Mouse (Mus musculus): Measurements from ENCODE around the gene Apoe. TPM values are rescaled to one million over a fixed set of nuclear protein-coding genes. Genes with fewer than 3 reads are reported as not detected.

Apoe gene
- polyA plus RNA-seq, 1 experiment from 2014 or later: 1,470 TPM

DNA sequence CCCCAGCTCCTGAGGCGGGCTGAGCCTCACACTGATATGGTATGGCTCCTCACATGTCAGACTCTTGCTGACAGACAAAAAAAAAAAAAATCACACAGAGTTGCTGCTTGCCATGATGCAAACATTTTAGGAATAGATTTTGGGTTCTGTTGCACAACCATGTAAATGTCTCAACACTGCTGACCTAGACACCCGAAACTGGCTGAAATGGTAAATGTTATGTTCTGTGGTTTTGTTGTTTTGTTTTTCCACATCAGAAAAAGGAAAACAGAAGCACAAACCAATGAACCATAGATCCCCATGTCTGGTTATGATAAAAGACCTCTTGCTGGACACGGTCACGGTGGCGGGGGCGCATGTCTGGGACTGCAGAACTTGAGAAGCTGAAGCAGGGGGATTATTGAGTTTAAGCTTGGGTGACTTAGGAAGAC lies 15.2 kb downstream of the Apoe start:
- peaks cover 14% of the 10 kb centered on the region for H3K4me1 ChIP-seq (replicated peaks; ENCODE audit: control insufficient read depth, insufficient read depth, low read length)
- no peak overlapping the region for H3K4me3 ChIP-seq (ENCODE audit: low read depth, low read length)
- H3K36me3 ChIP-seq (ENCODE audit: control insufficient read depth, insufficient read depth, low read length): no peaks in the 10 kb centered on the region
- no peak overlapping the region for H3K4me2 ChIP-seq
- DNase-seq (ENCODE audit: low spot score) (no peak), ATAC-seq (replicated peaks; ENCODE audit: low FRiP score) (no peak)
- no peaks in the 10 kb centered on the region for H3K27me3 ChIP-seq (replicated peaks; ENCODE audit: control insufficient read depth, insufficient read depth, low read length)
- H3K9me3 ChIP-seq (ENCODE audit: control insufficient read depth, low read length): no peaks in the 10 kb centered on the region
- H3K9ac ChIP-seq (ENCODE audit: low read depth, low read length): no peak overlapping the region
- WGBS: 72% methylated on average over 6 of the region's 6 CpGs
- no peak overlapping the region for H3K27ac ChIP-seq (ENCODE audit: low read depth, low read length)

- H3K4me3 ChIP-seq (ENCODE audit: low read depth, low read length): no peak overlapping the region
- 75% methylated on average over 3 of the region's 3 CpGs for WGBS
- H3K9ac ChIP-seq (ENCODE audit: low read depth, low read length): no peak overlapping the region
- ATAC-seq (replicated peaks; ENCODE audit: low FRiP score): no peak
- no peak for DNase-seq (ENCODE audit: low spot score)
- peaks cover 14% of the 10 kb centered on the region for H3K4me1 ChIP-seq (replicated peaks; ENCODE audit: control insufficient read depth, insufficient read depth, low read length)
- H3K4me2 ChIP-seq: no peak overlapping the region
- H3K36me3 ChIP-seq (ENCODE audit: control insufficient read depth, insufficient read depth, low read length): no peaks in the 10 kb centered on the region
- H3K27me3 ChIP-seq (replicated peaks; ENCODE audit: control insufficient read depth, insufficient read depth, low read length): no peaks in the 10 kb centered on the region
- H3K27ac ChIP-seq (ENCODE audit: low read depth, low read length): no peak overlapping the region
- no peaks in the 10 kb centered on the region for H3K9me3 ChIP-seq (ENCODE audit: control insufficient read depth, low read length)
These were observed 16.0 kb downstream of the Apoe start for GRCm38 (mm10) chr7:19682979-19683378.

DNA sequence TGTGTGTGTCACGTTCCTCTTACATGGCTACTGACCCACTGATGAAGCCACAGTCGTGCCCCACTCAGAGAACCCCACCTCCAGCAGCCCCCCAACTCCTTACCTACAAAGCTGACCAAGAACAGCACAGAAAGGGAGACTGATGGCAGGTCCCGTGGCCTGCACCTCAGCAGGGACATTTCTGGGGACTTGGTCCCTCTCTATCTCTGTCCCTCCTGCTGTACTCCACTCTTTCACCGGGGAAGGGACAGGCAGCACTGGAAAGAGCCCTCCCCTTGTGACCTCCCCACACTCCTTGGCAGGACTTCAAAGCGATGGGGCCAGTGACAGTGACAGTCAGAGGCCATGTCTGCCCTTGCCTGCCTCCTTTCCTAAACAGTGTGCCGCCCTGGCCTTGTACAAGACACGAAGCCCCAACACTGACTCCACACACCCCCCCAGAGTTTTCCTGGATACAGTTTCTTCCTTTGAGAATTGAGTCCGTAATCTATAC lies 17.7 kb downstream of the Apoe start, which contains the start of the genes Gm44805 and Apoc4:
TSS of gene Gm44805 (minus strand) at position 222 of the 493 bp plus-strand sequence.
TSS of gene Apoc4 (minus strand) at position 278 of the 493 bp plus-strand sequence.
- ATAC-seq (replicated peaks; ENCODE audit: low FRiP score): no peak
- Histone ChIP-seq H3K27ac (ENCODE audit: low read depth, low read length) (peak within 1 kb of the TSS; percentile 13; the same call in 1 of the 2 replicates), H3K9me3 (ENCODE audit: control insufficient read depth, low read length) (no peaks in the 10 kb centered on the region), H3K27me3 (replicated peaks; ENCODE audit: control insufficient read depth, insufficient read depth, low read length) (no peaks in the 10 kb centered on the region), H3K4me2 (no peak within 1 kb of the TSS), H3K36me3 (ENCODE audit: control insufficient read depth, insufficient read depth, low read length) (no peaks in the 10 kb centered on the region), H3K4me3 (ENCODE audit: low read depth, low read length) (no peak within 1 kb of the TSS), H3K9ac (ENCODE audit: low read depth, low read length) (no peak within 1 kb of the TSS), H3K4me1 (replicated peaks; ENCODE audit: control insufficient read depth, insufficient read depth, low read length) (peaks cover 14% of the 10 kb centered on the region)
- DNase-seq (ENCODE audit: low spot score): no peak
- 69% methylated on average over 8 of the region's 8 CpGs for WGBS

DNA sequence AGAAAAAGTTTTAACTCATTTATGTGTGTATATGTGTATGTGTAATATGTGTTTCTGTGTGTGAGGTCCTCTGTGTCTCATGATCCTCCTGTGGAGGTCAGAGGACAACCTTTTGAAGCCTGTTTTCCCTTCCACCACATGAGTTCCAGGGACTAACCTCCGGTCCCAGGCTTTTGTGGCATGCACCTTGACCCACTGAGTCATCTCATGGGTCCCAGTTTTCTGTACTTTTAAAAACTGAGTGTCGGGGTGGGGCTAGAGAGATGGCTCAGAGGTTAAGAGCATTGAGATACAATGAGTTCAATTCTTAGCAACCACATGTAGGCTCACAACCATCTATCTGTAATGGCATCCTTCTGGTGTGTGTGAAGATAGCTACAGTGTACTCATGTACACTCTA lies 18.3 kb downstream of the Apoe start:
- Histone ChIP-seq H3K4me1 (replicated peaks; ENCODE audit: control insufficient read depth, insufficient read depth, low read length) (peaks cover 14% of the 10 kb centered on the region), H3K9ac (ENCODE audit: low read depth, low read length) (no peak overlapping the region), H3K4me2 (no peak overlapping the region), H3K27ac (ENCODE audit: low read depth, low read length) (no peak overlapping the region; the same call in 1 of the 2 replicates), H3K9me3 (ENCODE audit: control insufficient read depth, low read length) (no peaks in the 10 kb centered on the region), H3K4me3 (ENCODE audit: low read depth, low read length) (no peak overlapping the region), H3K36me3 (ENCODE audit: control insufficient read depth, insufficient read depth, low read length) (no peaks in the 10 kb centered on the region), H3K27me3 (replicated peaks; ENCODE audit: control insufficient read depth, insufficient read depth, low read length) (no peaks in the 10 kb centered on the region)
- no peak for ATAC-seq (replicated peaks; ENCODE audit: low FRiP score)
- 79% methylated on average over 2 of the region's 2 CpGs for WGBS
- no peak for DNase-seq (ENCODE audit: low spot score)

GRCm38 (mm10) chr7:19678901-19679300 lies 20.1 kb downstream of the Apoe start:
- WGBS: 88% methylated on average over 3 of the region's 3 CpGs
- no peak for DNase-seq (ENCODE audit: low spot score)
- no peaks in the 10 kb centered on the region for H3K27me3 ChIP-seq (replicated peaks; ENCODE audit: control insufficient read depth, insufficient read depth, low read length)
- no peak overlapping the region for H3K27ac ChIP-seq (ENCODE audit: low read depth, low read length)
- no peak for ATAC-seq (replicated peaks; ENCODE audit: low FRiP score)
- peaks cover 11% of the 10 kb centered on the region for H3K4me1 ChIP-seq (replicated peaks; ENCODE audit: control insufficient read depth, insufficient read depth, low read length)
- H3K4me3 ChIP-seq (ENCODE audit: low read depth, low read length): no peak overlapping the region
- H3K36me3 ChIP-seq (ENCODE audit: control insufficient read depth, insufficient read depth, low read length): no peaks in the 10 kb centered on the region
- no peaks in the 10 kb centered on the region for H3K9me3 ChIP-seq (ENCODE audit: control insufficient read depth, low read length)
- no peak overlapping the region for H3K9ac ChIP-seq (ENCODE audit: low read depth, low read length)
- H3K4me2 ChIP-seq: no peak overlapping the region

- Histone ChIP-seq H3K4me2 (no peak within 1 kb of the TSS), H3K27me3 (replicated peaks; ENCODE audit: control insufficient read depth, insufficient read depth, low read length) (no peaks in the 10 kb centered on the region), H3K4me3 (ENCODE audit: low read depth, low read length) (no peak within 1 kb of the TSS), H3K9ac (ENCODE audit: low read depth, low read length) (no peak within 1 kb of the TSS), H3K4me1 (replicated peaks; ENCODE audit: control insufficient read depth, insufficient read depth, low read length) (peaks cover 9% of the 10 kb centered on the region), H3K36me3 (ENCODE audit: control insufficient read depth, insufficient read depth, low read length) (no peaks in the 10 kb centered on the region), H3K27ac (ENCODE audit: low read depth, low read length) (0 out of 2 replicates have a peak within 1 kb of the TSS, but pooled peaks have one; percentile 13), H3K9me3 (ENCODE audit: control insufficient read depth, low read length) (no peaks in the 10 kb centered on the region)
- DNase-seq (ENCODE audit: low spot score): no peak
- 71% methylated on average over 8 of the region's 8 CpGs for WGBS
- no peak for ATAC-seq (replicated peaks; ENCODE audit: low FRiP score)
These were observed 21.1 kb downstream of the Apoe start, which contains the start of gene Apoc2 for GRCm38 (mm10) chr7:19677872-19678271. Gene Apoc2, minus strand, starts transcription at chr7:19677941.

GRCm38 (mm10) chr7:19676662-19677061 lies 22.3 kb downstream of the Apoe start:
- Histone ChIP-seq H3K4me2 (peak overlapping the region; percentile 28), H3K27me3 (replicated peaks; ENCODE audit: control insufficient read depth, insufficient read depth, low read length) (no peaks in the 10 kb centered on the region), H3K4me3 (ENCODE audit: low read depth, low read length) (no peak overlapping the region), H3K4me1 (replicated peaks; ENCODE audit: control insufficient read depth, insufficient read depth, low read length) (peaks cover 5% of the 10 kb centered on the region), H3K9ac (ENCODE audit: low read depth, low read length) (peak overlapping the region; percentile 34; the same call in 1 of the 2 replicates), H3K27ac (ENCODE audit: low read depth, low read length) (no peak overlapping the region), H3K9me3 (ENCODE audit: control insufficient read depth, low read length) (no peaks in the 10 kb centered on the region), H3K36me3 (ENCODE audit: control insufficient read depth, insufficient read depth, low read length) (no peaks in the 10 kb centered on the region)
- 79% methylated on average over 1 of the region's 1 CpGs for WGBS
- DNase-seq (ENCODE audit: low spot score): no peak
- 0 out of 2 replicates have a peak, but pooled peaks have one; percentile 41 for ATAC-seq (replicated peaks; ENCODE audit: low FRiP score)

DNA sequence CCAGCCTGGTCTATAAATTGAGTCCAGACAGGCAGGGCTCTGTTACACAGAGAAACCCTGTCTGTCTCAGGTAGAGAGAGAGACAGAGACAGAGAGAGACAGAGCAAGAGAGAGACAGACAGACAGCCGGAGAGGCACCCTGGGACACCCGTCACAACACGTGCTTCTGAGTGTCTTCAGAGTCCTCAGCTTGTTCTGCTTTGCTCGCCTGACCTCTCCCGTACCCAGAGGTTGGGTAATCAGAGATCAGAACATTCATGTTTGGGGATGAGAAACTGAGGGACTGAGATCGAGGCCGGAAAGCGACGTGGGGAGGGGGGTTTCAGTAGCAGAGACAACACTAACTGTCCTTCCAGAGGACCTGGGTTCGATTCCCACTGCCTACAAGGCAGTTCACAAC lies 23.2 kb downstream of the Apoe start:
- ATAC-seq (replicated peaks; ENCODE audit: low FRiP score) (no peak), DNase-seq (ENCODE audit: low spot score) (no peak)
- Histone ChIP-seq H3K9ac (ENCODE audit: low read depth, low read length) (no peak overlapping the region), H3K27ac (ENCODE audit: low read depth, low read length) (peak overlapping the region; percentile 21; the same call in 1 of the 2 replicates), H3K36me3 (ENCODE audit: control insufficient read depth, insufficient read depth, low read length) (no peaks in the 10 kb centered on the region), H3K4me1 (replicated peaks; ENCODE audit: control insufficient read depth, insufficient read depth, low read length) (no peaks in the 10 kb centered on the region), H3K4me2 (peak overlapping the region; percentile 29), H3K27me3 (replicated peaks; ENCODE audit: control insufficient read depth, insufficient read depth, low read length) (no peaks in the 10 kb centered on the region), H3K9me3 (ENCODE audit: control insufficient read depth, low read length) (no peaks in the 10 kb centered on the region), H3K4me3 (ENCODE audit: low read depth, low read length) (peak overlapping the region; percentile 11; the same call in 1 of the 2 replicates)
- WGBS: 72% methylated on average over 10 of the region's 10 CpGs

DNA sequence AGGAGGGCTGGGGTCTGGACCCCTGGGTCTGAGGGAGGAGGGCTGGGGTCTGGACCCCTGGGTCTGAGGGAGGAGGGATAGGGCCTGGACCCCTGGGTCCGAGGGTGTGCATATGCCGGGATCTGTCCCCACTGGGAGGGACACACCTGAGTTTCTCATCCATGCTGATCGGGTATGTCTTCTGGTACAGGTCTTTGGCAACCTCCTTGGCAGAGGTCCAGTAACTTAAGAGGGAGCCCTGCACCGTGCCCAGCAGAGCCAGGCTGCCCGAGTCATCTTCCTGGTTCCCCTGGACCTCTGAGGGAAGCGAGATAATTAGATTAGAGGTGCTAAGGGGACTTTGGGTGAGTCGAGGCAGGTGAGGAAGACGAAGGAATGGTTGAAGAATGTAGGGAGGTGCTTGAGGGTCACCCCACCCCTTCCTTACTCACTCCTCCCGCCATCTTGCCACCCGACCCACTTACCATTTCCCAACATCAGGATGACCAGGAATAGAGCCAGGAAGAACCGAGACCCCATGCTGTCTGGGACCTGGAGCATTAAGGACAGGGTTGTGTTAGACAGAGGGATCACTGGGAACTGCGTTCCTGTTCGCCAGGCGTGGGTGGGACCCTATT lies 25.8 kb downstream of the Apoe start:
- peaks cover 10% of the 10 kb centered on the region for H3K4me1 ChIP-seq (replicated peaks; ENCODE audit: control insufficient read depth, insufficient read depth, low read length)
- DNase-seq (ENCODE audit: low spot score): no peak
- no peaks in the 10 kb centered on the region for H3K27me3 ChIP-seq (replicated peaks; ENCODE audit: control insufficient read depth, insufficient read depth, low read length)
- WGBS: 67% methylated on average over 14 of the region's 14 CpGs
- no peak overlapping the region for H3K4me2 ChIP-seq
- H3K36me3 ChIP-seq (ENCODE audit: control insufficient read depth, insufficient read depth, low read length): no peaks in the 10 kb centered on the region
- H3K9ac ChIP-seq (ENCODE audit: low read depth, low read length): no peak overlapping the region
- no peaks in the 10 kb centered on the region for H3K9me3 ChIP-seq (ENCODE audit: control insufficient read depth, low read length)
- H3K27ac ChIP-seq (ENCODE audit: low read depth, low read length): no peak overlapping the region
- ATAC-seq (replicated peaks; ENCODE audit: low FRiP score): no peak
- H3K4me3 ChIP-seq (ENCODE audit: low read depth, low read length): no peak overlapping the region
